Mouse (Mus musculus): ENCODE data around the gene Tmeff1. TPM values are rescaled to one million over a fixed set of nuclear protein-coding genes. Genes with fewer than 3 reads are reported as not detected.

The Tmeff1 gene
- polyA plus RNA-seq, 1 experiment: not detected

- 6% methylated on average over 3 of the region's 3 CpGs for WGBS
- no peak for TF ChIP-seq POLR2A (IDR thresholded peaks at IDR 0.05; ENCODE audit: insufficient read depth, low read depth, low read length)
- TF ChIP-seq CTCF (IDR thresholded peaks at IDR 0.05; ENCODE audit: insufficient read depth, low read depth, low read length): no peak
Measured at GRCm38 (mm10) chr4:48555729-48556128, 29.2 kb upstream of the Tmeff1 start.

DNA sequence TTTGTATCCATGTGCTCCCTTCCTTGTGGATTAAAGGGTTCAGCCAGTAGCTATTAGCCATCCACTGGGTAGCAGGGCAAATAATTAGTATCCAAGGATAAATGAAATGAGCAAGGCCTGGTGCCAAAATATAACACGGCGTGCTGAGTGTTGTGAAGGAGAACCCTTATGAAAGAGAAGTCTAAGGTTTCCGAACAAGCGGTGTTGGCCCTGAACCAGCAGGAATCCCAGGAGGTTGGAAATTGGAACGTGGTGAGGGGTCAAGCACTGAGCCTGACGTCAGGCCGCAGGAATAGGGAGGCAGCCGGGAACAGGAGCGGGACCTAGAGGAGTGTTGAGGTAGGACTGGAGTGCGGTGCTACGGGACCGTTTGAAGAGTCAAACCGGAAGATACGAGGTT, 25.3 kb upstream of the Tmeff1 start:
- no peak overlapping the region for H3K4me3 ChIP-seq (ENCODE audit: insufficient read depth, low read depth, low read length)
- 64% methylated on average over 14 of the region's 14 CpGs for WGBS
- H3K27ac ChIP-seq (ENCODE audit: insufficient read depth, low read depth, low read length): no peak overlapping the region
- TF ChIP-seq CTCF (IDR thresholded peaks at IDR 0.05; ENCODE audit: insufficient read depth, low read depth, low read length) (no peak), POLR2A (IDR thresholded peaks at IDR 0.05; ENCODE audit: insufficient read depth, low read depth, low read length) (no peak)
- H3K4me1 ChIP-seq (ENCODE audit: control insufficient read depth, insufficient read depth, low read length): peaks cover 14% of the 10 kb centered on the region

More at GRCm38 (mm10) chr4:48555729-48556128, 29.2 kb upstream of the Tmeff1 start:
- peaks cover 21% of the 10 kb centered on the region for H3K4me1 ChIP-seq (ENCODE audit: control insufficient read depth, insufficient read depth, low read length)
- H3K27ac ChIP-seq (ENCODE audit: insufficient read depth, low read depth, low read length): no peak overlapping the region
- no peak overlapping the region for H3K4me3 ChIP-seq (ENCODE audit: insufficient read depth, low read depth, low read length)

GRCm38 (mm10) chr4:48561824-48562223, 23.1 kb upstream of the Tmeff1 start:
- Histone ChIP-seq H3K4me3 (ENCODE audit: insufficient read depth, low read depth, low read length) (no peak overlapping the region), H3K4me1 (ENCODE audit: control insufficient read depth, insufficient read depth, low read length) (peaks cover 9% of the 10 kb centered on the region), H3K27ac (ENCODE audit: insufficient read depth, low read depth, low read length) (no peak overlapping the region)
- 89% methylated on average over 8 of the region's 8 CpGs for WGBS
- TF ChIP-seq CTCF (IDR thresholded peaks at IDR 0.05; ENCODE audit: insufficient read depth, low read depth, low read length): no peak
- TF ChIP-seq POLR2A (IDR thresholded peaks at IDR 0.05; ENCODE audit: insufficient read depth, low read depth, low read length): no peak

DNA sequence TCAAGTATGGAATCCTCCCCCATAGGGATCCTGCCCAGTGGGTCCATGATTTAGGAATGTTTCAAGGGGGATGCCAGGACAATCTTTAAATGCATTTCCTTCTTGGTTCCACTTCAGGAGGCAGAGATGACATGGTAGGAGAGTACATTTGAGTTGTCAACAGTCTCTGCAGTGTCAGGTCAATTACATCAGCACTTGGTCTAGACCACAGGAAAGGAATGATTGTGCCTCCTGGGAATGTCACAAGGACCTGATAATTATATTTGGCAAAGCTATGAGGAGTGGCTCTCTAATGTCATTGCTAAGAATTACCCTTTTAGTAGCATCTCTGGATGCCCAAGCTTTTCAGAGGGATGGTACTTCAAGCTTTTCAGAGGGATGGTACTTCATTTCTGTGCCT, 20.0 kb upstream of the Tmeff1 start:
- H3K27ac ChIP-seq (ENCODE audit: insufficient read depth, low read depth, low read length): no peak overlapping the region
- TF ChIP-seq POLR2A (IDR thresholded peaks at IDR 0.05; ENCODE audit: insufficient read depth, low read depth, low read length): no peak
- no peak for TF ChIP-seq CTCF (IDR thresholded peaks at IDR 0.05; ENCODE audit: insufficient read depth, low read depth, low read length)
- H3K4me3 ChIP-seq (ENCODE audit: insufficient read depth, low read depth, low read length): no peak overlapping the region
- peaks cover 5% of the 10 kb centered on the region for H3K4me1 ChIP-seq (ENCODE audit: control insufficient read depth, insufficient read depth, low read length)

GRCm38 (mm10) chr4:48576361-48576760, 8.6 kb upstream of the Tmeff1 start:
- no peak overlapping the region for H3K4me3 ChIP-seq (ENCODE audit: insufficient read depth, low read depth, low read length)
- TF ChIP-seq POLR2A (IDR thresholded peaks at IDR 0.05; ENCODE audit: insufficient read depth, low read depth, low read length): no peak
- no peak for TF ChIP-seq CTCF (IDR thresholded peaks at IDR 0.05; ENCODE audit: insufficient read depth, low read depth, low read length)
- no peak overlapping the region for H3K27ac ChIP-seq (ENCODE audit: insufficient read depth, low read depth, low read length)
- 90% methylated on average over 7 of the region's 7 CpGs for WGBS
- peaks cover 3% of the 10 kb centered on the region; the same call in 1 of the 2 replicates for H3K4me1 ChIP-seq (ENCODE audit: control insufficient read depth, insufficient read depth, low read length)

GRCm38 (mm10) chr4:48577831-48578230, 7.1 kb upstream of the Tmeff1 start:
- no peak for TF ChIP-seq CTCF (IDR thresholded peaks at IDR 0.05; ENCODE audit: insufficient read depth, low read depth, low read length)
- no peak for TF ChIP-seq POLR2A (IDR thresholded peaks at IDR 0.05; ENCODE audit: insufficient read depth, low read depth, low read length)
- no peak overlapping the region for H3K4me3 ChIP-seq (ENCODE audit: insufficient read depth, low read depth, low read length)
- H3K4me1 ChIP-seq (ENCODE audit: control insufficient read depth, insufficient read depth, low read length): peaks cover 6% of the 10 kb centered on the region; the same call in 1 of the 2 replicates
- 92% methylated on average over 1 of the region's 1 CpGs for WGBS
- no peak overlapping the region for H3K27ac ChIP-seq (ENCODE audit: insufficient read depth, low read depth, low read length)

DNA sequence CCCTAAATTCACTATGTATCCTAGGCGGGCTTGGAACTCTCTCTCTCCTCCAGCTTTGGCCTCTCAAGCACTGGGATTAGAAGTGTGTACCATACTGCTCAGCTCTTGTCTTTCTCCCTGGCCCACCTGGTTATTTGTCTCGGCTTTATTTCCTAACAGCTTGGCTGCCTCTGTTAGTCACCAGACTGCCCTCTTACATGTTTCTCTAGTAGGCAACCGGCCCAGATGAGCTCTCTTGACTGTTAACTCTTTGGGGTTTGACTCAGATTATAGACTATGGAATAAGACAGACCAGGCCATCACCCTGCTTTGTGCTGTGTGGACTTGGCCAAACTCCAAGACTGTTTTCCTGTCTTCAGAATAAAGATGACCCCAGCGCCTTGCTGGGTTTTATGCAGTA, 6.6 kb upstream of the Tmeff1 start:
- Histone ChIP-seq H3K4me3 (ENCODE audit: insufficient read depth, low read depth, low read length) (no peak overlapping the region), H3K4me1 (ENCODE audit: control insufficient read depth, insufficient read depth, low read length) (peaks cover 6% of the 10 kb centered on the region; the same call in 1 of the 2 replicates), H3K27ac (ENCODE audit: insufficient read depth, low read depth, low read length) (no peak overlapping the region)
- TF ChIP-seq POLR2A (IDR thresholded peaks at IDR 0.05; ENCODE audit: insufficient read depth, low read depth, low read length) (no peak), CTCF (IDR thresholded peaks at IDR 0.05; ENCODE audit: insufficient read depth, low read depth, low read length) (no peak)
- WGBS: 64% methylated on average over 4 of the region's 4 CpGs

DNA sequence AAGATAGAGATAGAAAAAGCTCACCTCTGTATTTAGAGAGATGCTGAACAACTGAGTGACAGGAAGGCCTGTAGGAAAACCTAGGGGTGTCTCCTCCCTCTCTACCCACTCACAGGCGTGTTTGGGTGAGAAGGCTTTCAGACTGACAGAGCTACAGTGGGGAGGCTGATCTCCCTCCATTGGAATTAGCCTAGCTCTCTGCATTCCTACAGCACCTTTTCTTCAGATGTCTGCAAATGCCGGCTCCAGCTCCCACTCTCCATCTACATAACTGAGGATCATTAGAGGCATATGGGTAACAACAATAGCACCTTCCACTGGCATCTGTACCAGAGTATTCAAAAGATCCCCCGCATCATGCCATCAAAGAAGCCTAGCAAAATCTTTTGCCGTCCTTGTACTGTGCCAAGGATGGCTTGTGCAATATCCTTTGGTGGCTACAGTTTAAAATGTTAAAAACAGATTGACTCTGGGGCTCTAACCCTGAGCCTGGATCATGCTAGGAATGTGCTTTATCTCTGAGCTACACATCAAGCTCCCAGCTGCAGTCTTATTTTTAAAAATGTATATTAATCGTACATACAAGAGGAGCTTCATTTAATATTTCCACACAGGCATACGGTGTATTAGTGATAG, 5.4 kb upstream of the Tmeff1 start:
- Histone ChIP-seq H3K27ac (ENCODE audit: insufficient read depth, low read depth, low read length) (no peak overlapping the region), H3K4me1 (ENCODE audit: control insufficient read depth, insufficient read depth, low read length) (peaks cover 9% of the 10 kb centered on the region; the same call in 1 of the 2 replicates), H3K4me3 (ENCODE audit: insufficient read depth, low read depth, low read length) (no peak overlapping the region)
- 62% methylated on average over 6 of the region's 6 CpGs for WGBS
- TF ChIP-seq CTCF (IDR thresholded peaks at IDR 0.05; ENCODE audit: insufficient read depth, low read depth, low read length) (no peak), POLR2A (IDR thresholded peaks at IDR 0.05; ENCODE audit: insufficient read depth, low read depth, low read length) (no peak)

- TF ChIP-seq POLR2A (IDR thresholded peaks at IDR 0.05; ENCODE audit: insufficient read depth, low read depth, low read length) (no peak), CTCF (IDR thresholded peaks at IDR 0.05; ENCODE audit: insufficient read depth, low read depth, low read length) (no peak)
- H3K4me1 ChIP-seq (ENCODE audit: control insufficient read depth, insufficient read depth, low read length): peaks cover 16% of the 10 kb centered on the region; the same call in 1 of the 2 replicates
- no peak overlapping the region for H3K27ac ChIP-seq (ENCODE audit: insufficient read depth, low read depth, low read length)
- H3K4me3 ChIP-seq (ENCODE audit: insufficient read depth, low read depth, low read length): no peak overlapping the region
- 21% methylated on average over 2 of the region's 2 CpGs for WGBS
Measured at GRCm38 (mm10) chr4:48581201-48581600, 3.8 kb upstream of the Tmeff1 start.

Data from olfactory bulb, adult 2 months (tissue).